Mouse (Mus musculus) limb, embryonic 11.5 days (tissue): ENCODE results near the gene Sdhb. TPM values are rescaled to one million over a fixed set of nuclear protein-coding genes. Genes with fewer than 3 reads are reported as not detected.
A peak's percentile ranks its signal among the peaks of the same experiment; 100 is the strongest.

ENCODE experiments used
- ATAC-seq: fragments of 200-750 bp; cut with Nextera tagmentation; 2 replicates; pipeline ENCODE4 v1.8.0; 2017; ENCODE audit warnings: low read depth; ENCODE audit not compliant: insufficient number of reproducible peaks, low FRiP score, low TSS enrichment
- DNase-seq: peaks from one replicate; pipeline ENCODE4 v3.0.0-alpha.2; 2015; ENCODE audit warnings: low spot score
- H3K27ac ChIP-seq: fragments of 300-500 bp; sonication (generic); replicated peaks from 2 replicates; pipeline ENCODE4 v1.5.1; 2014; ENCODE audit warnings: low read depth, mild to moderate bottlenecking, low read length
- H3K27me3 ChIP-seq: fragments of 300-500 bp; sonication (generic); 2 replicates; pipeline ENCODE4 v1.6.1; 2014; ENCODE audit warnings: mild to moderate bottlenecking, low read length, mixed read lengths; ENCODE audit not compliant: control insufficient read depth, insufficient read depth
- H3K36me3 ChIP-seq: fragments of 300-500 bp; sonication (generic); 2 replicates; pipeline ENCODE4 v1.6.1; 2014; ENCODE audit warnings: mild to moderate bottlenecking, low read length, moderate library complexity, mixed read lengths; ENCODE audit not compliant: control insufficient read depth, insufficient read depth
- H3K4me1 ChIP-seq: fragments of 300-500 bp; sonication (generic); 2 replicates; pipeline ENCODE4 v1.6.1; 2014; ENCODE audit warnings: low read length, mixed read lengths; ENCODE audit not compliant: control insufficient read depth, insufficient read depth
- H3K4me2 ChIP-seq: fragments of 300-500 bp; sonication (generic); 2 replicates; pipeline ENCODE4 v1.6.1; 2014; ENCODE audit warnings: low read depth, mild to moderate bottlenecking, moderate library complexity; ENCODE audit not compliant: severe bottlenecking
- H3K4me3 ChIP-seq: fragments of 300-500 bp; sonication (generic); 2 replicates; pipeline ENCODE4 v1.5.1; 2014; ENCODE audit warnings: low read depth, low read length
- H3K9ac ChIP-seq: fragments of 300-500 bp; sonication (generic); 2 replicates; pipeline ENCODE4 v1.6.1; 2014; ENCODE audit warnings: mild to moderate bottlenecking, low read length
- H3K9me3 ChIP-seq: fragments of 300-500 bp; sonication (generic); 2 replicates; pipeline ENCODE4 v1.6.1; 2016; ENCODE audit warnings: low read length; ENCODE audit not compliant: control insufficient read depth
- WGBS: fragments of 180-500 bp; shearing (Covaris S2); extraction: QIAGEN DNeasy Blood & Tissue Kit; methylation state at CpG from one replicate; pipeline ENCODE4 v1.1.7; 2014; 5-methylcytosine and 5-hydroxymethylcytosine counted together
- polyA plus RNA-seq: library from polyadenylated mRNA; unstranded; fragments of >200 nt; fragmentation: Nextera tagmentation; extraction: Ambion mirVana; gene quantifications from 2 replicates; pipeline ENCODE4 v1.2.1, GENCODE M21; 2014

The Sdhb gene
- polyA plus RNA-seq, 1 experiment from 2014 or later = 421 TPM

DNA sequence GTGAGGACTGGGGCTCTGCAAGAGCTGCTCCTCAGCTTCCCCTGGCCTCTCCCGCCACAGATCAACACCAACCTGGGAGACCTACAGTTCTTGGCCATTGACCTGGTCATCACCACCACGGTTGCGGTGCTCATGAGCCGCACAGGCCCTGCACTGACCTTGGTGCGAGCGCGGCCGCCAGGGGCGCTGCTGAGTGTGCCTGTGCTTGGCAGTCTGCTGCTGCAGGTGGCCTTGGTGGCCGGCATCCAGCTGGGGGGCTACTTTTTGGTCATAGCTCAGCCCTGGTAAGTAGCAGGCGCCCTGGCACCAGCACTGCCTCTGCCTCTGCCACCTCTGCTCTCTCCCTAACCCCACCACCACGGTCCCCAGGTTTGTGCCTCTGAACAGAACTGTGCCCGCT, 45.0 kb downstream of the Sdhb start:
- 77% methylated on average over 13 of the region's 13 CpGs for WGBS
- H3K27ac ChIP-seq = no peak overlapping the region
- no peak overlapping the region for H3K4me3 ChIP-seq
- no peaks in the 10 kb centered on the region for H3K27me3 ChIP-seq
- peaks cover 29% of the 10 kb centered on the region for H3K36me3 ChIP-seq
- H3K4me1 ChIP-seq = 0 out of 2 replicates have a peak, but pooled peaks cover 5% of the 10 kb centered on the region
- ATAC-seq (no peak), DNase-seq (no peak)
- no peak overlapping the region for H3K9ac ChIP-seq
- H3K4me2 ChIP-seq = no peak overlapping the region
- no peaks in the 10 kb centered on the region for H3K9me3 ChIP-seq

DNA sequence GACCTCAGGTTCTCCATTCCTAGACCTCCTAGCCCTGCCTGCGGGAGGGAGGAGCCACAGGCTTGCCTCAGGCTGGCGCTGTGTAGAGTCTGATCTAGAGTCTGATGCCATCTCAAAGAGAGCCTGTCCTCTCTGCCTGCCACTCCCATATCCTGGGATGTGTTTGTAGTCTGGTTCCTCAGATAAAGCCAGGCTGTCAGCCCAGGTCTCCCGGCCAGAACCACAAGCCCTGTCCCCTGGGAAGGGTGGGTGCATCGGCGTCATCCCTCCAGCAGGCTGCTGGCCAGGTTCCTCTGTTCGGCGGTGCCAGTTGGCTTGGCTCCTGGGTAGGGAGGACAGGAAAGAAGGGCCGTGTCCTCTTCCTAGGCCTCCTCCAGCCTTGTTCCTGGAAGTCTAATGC, 47.0 kb downstream of the Sdhb start:
- H3K9ac ChIP-seq = no peak overlapping the region
- H3K36me3 ChIP-seq = peaks cover 26% of the 10 kb centered on the region
- no peak overlapping the region for H3K4me2 ChIP-seq
- 85% methylated on average over 8 of the region's 8 CpGs for WGBS
- H3K9me3 ChIP-seq = no peaks in the 10 kb centered on the region
- DNase-seq (no peak), ATAC-seq (no peak)
- H3K27me3 ChIP-seq = no peaks in the 10 kb centered on the region
- peaks cover 17% of the 10 kb centered on the region for H3K4me1 ChIP-seq
- no peak overlapping the region for H3K27ac ChIP-seq
- H3K4me3 ChIP-seq = no peak overlapping the region

DNA sequence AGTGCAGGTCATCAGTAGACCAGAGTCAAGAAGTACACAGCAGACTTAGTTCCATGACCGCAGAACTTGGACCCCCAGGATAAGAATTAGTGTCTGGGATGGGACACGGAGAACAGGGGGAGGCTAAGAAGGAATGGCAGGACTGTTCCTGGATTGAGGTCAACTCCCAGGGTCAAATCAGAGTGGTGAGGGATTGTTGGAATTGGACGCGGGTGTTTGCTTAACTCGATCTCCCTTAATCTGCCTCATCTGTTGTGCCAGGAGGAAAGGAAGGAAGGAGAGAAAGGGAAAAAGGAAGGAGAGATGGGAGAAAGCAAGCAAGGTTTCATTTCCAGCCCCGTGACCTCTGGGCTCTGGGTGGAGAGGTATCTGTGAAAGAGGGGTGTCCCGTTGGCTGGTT, 49.1 kb downstream of the Sdhb start, which contains the start of gene Mfap2:
Gene Mfap2 (plus strand): TSS at position 301 of the 400 bp plus-strand sequence.
- ATAC-seq (no peak), DNase-seq (no peak)
- Histone ChIP-seq H3K9me3 (no peaks in the 10 kb centered on the region), H3K36me3 (peaks cover 30% of the 10 kb centered on the region), H3K9ac (peak within 1 kb of the TSS; percentile 75), H3K4me2 (peak within 1 kb of the TSS; percentile 93), H3K27me3 (no peaks in the 10 kb centered on the region), H3K27ac (peak within 1 kb of the TSS; percentile 74), H3K4me1 (peaks cover 17% of the 10 kb centered on the region), H3K4me3 (peak within 1 kb of the TSS; percentile 54)
- WGBS = 14% methylated on average over 7 of the region's 7 CpGs

DNA sequence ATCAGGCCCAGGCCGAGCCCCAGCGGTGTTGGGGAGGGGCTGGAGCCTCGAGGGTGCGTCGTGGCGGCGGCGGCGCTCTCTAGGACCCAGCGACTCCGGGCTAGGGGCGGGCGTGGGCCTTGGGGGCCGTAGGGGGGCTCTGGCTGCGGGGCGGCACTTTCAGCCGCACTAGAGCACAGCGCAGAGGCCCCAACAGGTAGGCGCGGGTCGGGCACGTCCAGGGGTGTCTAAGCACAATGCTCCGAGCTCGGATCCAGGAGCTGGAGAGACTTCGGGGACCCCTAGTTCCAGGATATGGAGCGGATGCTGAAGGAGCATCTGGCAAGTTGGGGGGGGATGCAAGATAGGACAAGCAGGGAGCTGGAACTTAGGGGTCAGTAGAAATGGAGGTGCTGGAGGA, 49.5 kb downstream of the Sdhb start:
- Histone ChIP-seq H3K27me3 (no peaks in the 10 kb centered on the region), H3K4me2 (peak overlapping the region; percentile 93), H3K9me3 (no peaks in the 10 kb centered on the region), H3K4me3 (peak overlapping the region; percentile 54), H3K27ac (peak overlapping the region; percentile 74), H3K4me1 (peaks cover 17% of the 10 kb centered on the region), H3K36me3 (peaks cover 34% of the 10 kb centered on the region), H3K9ac (peak overlapping the region; percentile 75)
- DNase-seq (peak; percentile 89), ATAC-seq (peak; percentile 81)
- WGBS = 0% methylated on average over 26 of the region's 26 CpGs

- WGBS = 1% methylated on average over 17 of the region's 17 CpGs
- peak overlapping the region; percentile 93 for H3K4me2 ChIP-seq
- H3K9ac ChIP-seq = peak overlapping the region; percentile 75
- H3K9me3 ChIP-seq = no peaks in the 10 kb centered on the region
- H3K27me3 ChIP-seq = no peaks in the 10 kb centered on the region
- peak overlapping the region; percentile 54 for H3K4me3 ChIP-seq
- H3K27ac ChIP-seq = peak overlapping the region; percentile 74
- H3K4me1 ChIP-seq = peaks cover 17% of the 10 kb centered on the region
- peaks cover 32% of the 10 kb centered on the region for H3K36me3 ChIP-seq
- peak; percentile 79 for DNase-seq
- peak; percentile 37; the same call in 1 of the 2 replicates for ATAC-seq
These were observed 50.0 kb downstream of the Sdhb start for GRCm38 (mm10) chr4:141010941-141011429.

GRCm38 (mm10) chr4:141011556-141012328, 50.7 kb downstream of the Sdhb start:
- peaks cover 28% of the 10 kb centered on the region for H3K36me3 ChIP-seq
- H3K4me1 ChIP-seq = peaks cover 17% of the 10 kb centered on the region
- no peak for ATAC-seq

DNA sequence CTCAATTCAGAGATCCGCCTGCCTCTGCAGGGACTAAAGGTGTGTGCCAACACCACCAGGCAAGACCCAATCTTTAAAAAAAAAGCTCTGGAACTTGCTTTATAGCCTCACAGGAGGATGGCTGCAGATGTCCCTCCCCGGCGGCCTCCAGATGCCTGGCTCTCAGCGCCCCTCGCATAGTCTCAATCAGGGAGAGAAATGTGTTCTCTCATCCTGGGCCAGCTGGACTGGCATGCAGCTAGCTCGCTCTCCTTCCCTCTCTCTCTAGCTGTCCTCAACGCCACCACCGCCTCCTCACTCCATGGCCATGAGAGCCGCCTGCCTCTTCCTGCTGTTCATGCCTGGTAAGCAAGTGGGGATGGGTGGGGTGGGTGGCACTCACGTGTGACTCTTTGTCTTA, 51.6 kb downstream of the Sdhb start:
- Histone ChIP-seq H3K9ac (no peak overlapping the region), H3K36me3 (peaks cover 23% of the 10 kb centered on the region; the same call in 1 of the 2 replicates), H3K27me3 (no peaks in the 10 kb centered on the region), H3K9me3 (no peaks in the 10 kb centered on the region), H3K4me2 (peak overlapping the region; percentile 93; the same call in 1 of the 2 replicates), H3K27ac (no peak overlapping the region), H3K4me3 (peak overlapping the region; percentile 54; the same call in 1 of the 2 replicates), H3K4me1 (peaks cover 17% of the 10 kb centered on the region)
- DNase-seq (no peak), ATAC-seq (no peak)
- 74% methylated on average over 10 of the region's 10 CpGs for WGBS

More at GRCm38 (mm10) chr4:141011556-141012328, 50.7 kb downstream of the Sdhb start:
- WGBS = 31% methylated on average over 14 of the region's 14 CpGs
- peak overlapping the region; percentile 93 for H3K4me2 ChIP-seq
- peak; percentile 63 for DNase-seq
- H3K27ac ChIP-seq = peak overlapping the region; percentile 74
- H3K4me3 ChIP-seq = peak overlapping the region; percentile 54
- peak overlapping the region; percentile 75 for H3K9ac ChIP-seq
- H3K9me3 ChIP-seq = no peaks in the 10 kb centered on the region
- H3K27me3 ChIP-seq = no peaks in the 10 kb centered on the region

DNA sequence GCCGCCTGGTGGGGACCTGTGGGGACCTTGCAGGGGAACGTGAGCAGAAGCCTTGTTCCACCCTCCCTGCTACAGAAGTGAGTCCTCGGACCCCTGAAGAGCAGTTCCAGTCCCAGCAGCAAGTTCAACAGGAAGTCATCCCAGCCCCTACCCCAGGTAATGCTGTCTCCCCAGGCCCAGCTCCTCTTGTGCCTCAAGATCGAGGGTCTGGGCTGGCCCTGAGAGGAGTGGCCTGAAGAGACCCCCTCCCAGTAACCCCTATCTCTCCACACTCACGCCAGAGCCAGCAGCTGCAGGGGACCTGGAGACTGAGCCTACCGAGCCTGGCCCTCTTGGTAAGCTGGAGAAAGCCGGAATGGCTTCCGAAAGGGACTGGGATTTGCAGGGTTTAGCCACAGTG, 53.1 kb downstream of the Sdhb start:
- no peak overlapping the region for H3K9ac ChIP-seq
- H3K4me3 ChIP-seq = no peak overlapping the region
- WGBS = 76% methylated on average over 8 of the region's 8 CpGs
- H3K27me3 ChIP-seq = no peaks in the 10 kb centered on the region
- peaks cover 23% of the 10 kb centered on the region; the same call in 1 of the 2 replicates for H3K36me3 ChIP-seq
- no peak overlapping the region for H3K27ac ChIP-seq
- peaks cover 17% of the 10 kb centered on the region for H3K4me1 ChIP-seq
- DNase-seq (no peak), ATAC-seq (no peak)
- H3K9me3 ChIP-seq = no peaks in the 10 kb centered on the region
- H3K4me2 ChIP-seq = no peak overlapping the region
